Mouse (Mus musculus) embryonic fibroblast, embryonic 13.5 days (primary cell): ENCODE data around the gene Gpr19.

Experiments used
- CTCF ChIP-seq: IDR thresholded peaks from 2 replicates; pipeline ENCODE4 v1.5.1; 2011; ENCODE audit warnings: mild to moderate bottlenecking, control low read depth, low read length, moderate library complexity, borderline replicate concordance; ENCODE audit not compliant: insufficient read depth
- POLR2A ChIP-seq: IDR thresholded peaks from 2 replicates; pipeline ENCODE4 v1.6.1; 2011; ENCODE audit warnings: low read depth, mild to moderate bottlenecking, control low read depth, low read length, moderate library complexity

DNA sequence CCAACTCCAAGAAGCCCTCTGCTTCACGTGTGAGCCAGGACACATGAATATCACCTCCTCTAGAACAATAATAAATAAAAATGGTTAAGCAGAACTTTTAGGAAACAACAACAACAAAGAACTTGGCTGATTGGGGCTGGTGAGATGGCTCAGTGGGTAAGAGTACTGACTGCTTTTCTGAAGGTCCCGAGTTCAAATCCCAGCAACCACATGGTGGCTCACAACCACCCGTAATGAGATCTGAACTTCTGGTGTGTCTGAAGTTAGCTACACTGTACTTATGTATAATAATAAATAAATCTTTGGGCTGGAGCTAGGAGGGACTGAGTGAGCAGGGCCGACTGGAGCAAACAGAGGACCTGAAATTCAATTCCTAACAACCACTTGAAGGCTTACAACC lies 21.1 kb downstream of the Gpr19 start:
- TF ChIP-seq CTCF (no peak), POLR2A (no peak)
